Mouse (Mus musculus) thymus, postnatal 10 days (tissue): ENCODE results near the gene Klhdc8b.

Experiments used
- DNase-seq, 2 experiments: peaks; one replicate each; pipeline ENCODE4 v3.0.0; 2021; ENCODE audit warnings: low spot score in 2 of 2

Gene Klhdc8b

DNA sequence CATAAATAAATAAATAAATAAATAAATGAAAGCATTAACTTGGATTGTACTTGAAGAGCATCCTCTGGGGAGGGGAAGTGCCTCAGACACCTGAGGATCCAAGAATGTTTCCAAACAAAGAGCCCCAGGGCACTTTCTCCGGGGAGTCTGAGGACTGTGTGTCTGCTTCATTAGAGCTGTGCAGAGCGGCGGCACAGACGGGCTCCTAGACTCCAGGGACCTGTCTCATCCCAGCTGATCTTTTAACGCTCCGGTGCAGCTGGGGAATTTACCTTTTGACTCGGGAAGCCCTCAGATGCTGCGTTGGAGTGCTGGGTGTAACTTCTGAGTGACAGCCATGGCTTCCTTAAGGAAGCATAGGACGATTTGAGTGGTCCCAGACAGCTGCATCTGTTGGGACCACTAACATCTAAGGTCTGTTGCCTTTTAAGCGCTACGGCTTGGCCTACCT is at the start of gene Klhdc8b:
Klhdc8b (minus strand) TSS at position 401 of the 451 bp plus-strand sequence.
- no peak for DNase-seq

DNA sequence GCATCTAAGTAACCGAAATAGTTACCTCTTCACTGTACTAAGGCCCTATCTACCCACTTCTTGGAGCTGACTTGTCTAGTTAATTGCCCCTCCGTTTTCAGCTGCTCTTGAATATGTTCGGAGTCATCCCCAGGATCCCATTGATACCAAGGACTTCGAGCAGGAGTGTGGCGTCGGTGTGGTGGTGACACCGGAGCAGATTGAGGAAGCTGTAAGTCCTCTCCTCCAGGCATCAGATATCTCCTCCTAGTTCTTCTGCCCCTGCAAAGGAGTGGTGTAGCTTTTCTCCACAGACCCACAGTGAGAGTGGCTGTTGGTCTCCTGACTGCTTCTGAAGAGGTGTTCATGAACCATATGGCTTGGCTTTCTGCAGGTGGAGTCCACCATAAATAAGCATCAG is 47.4 kb upstream of the Klhdc8b start:
- DNase-seq = no peak

- peak; percentile 92 for DNase-seq
Observed at GRCm38 (mm10) chr9:108507619-108508434, 46.4 kb upstream of the Klhdc8b start, which contains the start of gene Qars. TSS of gene Qars (plus strand) at chr9:108507706.

DNA sequence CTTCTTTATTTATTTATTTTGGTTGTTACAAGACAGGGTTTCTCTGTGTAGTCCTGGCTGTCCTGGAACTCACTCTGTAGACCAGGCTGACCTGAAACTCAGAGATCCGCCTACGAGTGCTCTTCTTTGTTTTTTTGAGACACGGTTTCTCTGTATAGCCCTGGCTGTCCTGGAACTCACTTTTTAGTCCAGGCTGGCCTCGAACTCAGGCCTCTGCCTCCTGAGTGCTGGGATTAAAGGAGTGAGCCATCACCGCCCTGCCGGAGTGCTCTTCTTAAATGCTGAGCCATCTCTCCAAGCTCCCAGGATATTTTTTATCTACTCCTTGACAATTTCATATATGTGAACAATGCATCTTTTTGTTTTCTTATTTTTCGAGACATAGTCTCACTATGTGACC is 45.5 kb upstream of the Klhdc8b start:
- DNase-seq = no peak

DNA sequence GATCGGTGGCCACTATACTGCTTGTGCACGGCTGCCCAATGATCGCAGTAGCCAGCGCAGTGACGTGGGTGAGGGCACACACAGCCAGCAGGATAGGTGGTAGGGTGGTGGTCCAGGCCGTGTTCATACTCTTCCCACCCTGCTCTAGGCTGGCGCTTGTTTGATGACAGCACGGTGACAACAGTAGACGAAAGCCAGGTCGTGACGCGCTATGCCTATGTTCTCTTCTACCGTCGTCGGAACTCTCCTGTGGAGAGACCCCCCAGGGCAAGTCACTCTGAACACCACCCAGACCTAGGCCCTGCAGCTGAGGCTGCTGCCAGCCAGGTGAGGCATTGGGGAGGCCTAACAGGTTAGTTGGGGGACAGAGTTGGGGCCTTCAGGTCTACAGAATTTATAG is 38.6 kb upstream of the Klhdc8b start:
- no peak for DNase-seq

- DNase-seq = no peak
Observed at GRCm38 (mm10) chr9:108499231-108499630, 37.9 kb upstream of the Klhdc8b start.

GRCm38 (mm10) chr9:108494905-108495304 is 33.5 kb upstream of the Klhdc8b start:
- DNase-seq = no peak

- DNase-seq = no peak
Observed at GRCm38 (mm10) chr9:108494146-108494825, 32.9 kb upstream of the Klhdc8b start.

DNA sequence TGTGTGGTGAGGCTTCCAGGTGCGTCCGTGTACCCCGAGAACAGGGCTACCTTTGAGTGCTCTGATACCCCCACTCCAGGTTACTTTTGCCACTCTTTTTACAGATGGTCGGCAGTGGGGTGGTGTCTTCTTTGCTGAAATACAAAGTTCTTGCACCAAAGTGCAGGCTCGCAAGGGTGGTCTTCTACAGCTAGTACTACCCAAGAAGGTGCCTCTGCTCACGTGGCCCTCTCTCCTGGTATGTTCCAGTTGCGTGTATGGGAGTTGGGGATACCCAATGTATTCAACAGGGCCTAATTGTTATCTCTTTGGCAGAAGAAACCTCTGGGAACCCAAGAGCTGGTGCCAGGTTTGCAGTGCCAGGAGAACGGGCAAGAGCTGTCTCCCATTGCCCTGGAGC is 31.9 kb upstream of the Klhdc8b start:
- DNase-seq = no peak

DNA sequence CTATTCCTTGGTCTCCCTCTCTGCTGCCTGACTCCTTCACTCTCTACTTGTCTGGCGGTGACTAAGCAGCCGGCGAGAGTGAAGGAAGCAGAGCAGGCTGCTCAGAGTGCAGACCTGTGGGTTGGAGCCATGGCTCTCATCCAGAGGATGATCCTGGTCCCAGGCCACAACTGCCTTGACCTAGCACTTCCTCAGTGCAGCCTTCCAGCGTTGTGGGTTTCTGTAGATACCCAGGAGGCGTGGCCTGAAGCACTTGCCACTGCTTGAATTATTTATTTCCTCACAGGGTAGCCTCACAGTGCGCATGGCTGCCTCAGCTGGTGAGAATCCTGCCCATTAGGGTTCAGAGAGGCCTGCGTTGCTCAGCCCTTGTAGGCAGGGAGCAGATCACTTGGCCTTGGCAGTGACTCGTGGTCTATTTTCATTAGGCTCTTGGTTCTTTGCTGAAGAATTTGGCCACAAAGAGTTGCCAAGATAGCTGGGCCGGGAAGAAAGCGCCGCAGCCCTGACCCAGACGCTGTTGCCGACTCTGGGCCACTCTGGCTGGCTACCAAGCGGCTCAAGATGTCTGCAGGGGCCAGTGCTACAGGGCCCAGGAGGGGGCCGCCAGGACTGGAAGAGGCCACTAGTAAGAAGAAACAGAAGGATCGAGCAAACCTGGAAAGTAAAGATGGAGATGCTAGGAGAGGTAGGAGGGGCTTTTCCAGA is 30.8 kb upstream of the Klhdc8b start:
- DNase-seq = no peak

DNA sequence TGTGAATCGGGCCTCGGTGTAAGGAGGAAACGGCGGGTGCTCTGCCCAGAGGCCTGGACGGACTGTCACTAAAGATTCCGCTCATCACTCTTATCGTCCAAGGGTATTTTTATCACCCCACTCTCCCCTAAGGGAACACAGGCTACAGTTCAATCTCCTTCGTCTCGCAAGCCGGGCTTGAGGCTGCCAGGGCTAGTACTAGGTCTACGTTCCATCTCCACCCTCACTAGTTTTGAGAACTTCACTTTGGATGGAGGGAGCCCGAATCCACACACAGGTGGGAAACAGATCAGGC is 29.9 kb upstream of the Klhdc8b start:
- no peak for DNase-seq

GRCm38 (mm10) chr9:108490559-108491285 is 29.3 kb upstream of the Klhdc8b start, which contains the start of gene Usp19:
TSS of gene Usp19 (plus strand) at chr9:108490602.
- peak; percentile 92 for DNase-seq

DNA sequence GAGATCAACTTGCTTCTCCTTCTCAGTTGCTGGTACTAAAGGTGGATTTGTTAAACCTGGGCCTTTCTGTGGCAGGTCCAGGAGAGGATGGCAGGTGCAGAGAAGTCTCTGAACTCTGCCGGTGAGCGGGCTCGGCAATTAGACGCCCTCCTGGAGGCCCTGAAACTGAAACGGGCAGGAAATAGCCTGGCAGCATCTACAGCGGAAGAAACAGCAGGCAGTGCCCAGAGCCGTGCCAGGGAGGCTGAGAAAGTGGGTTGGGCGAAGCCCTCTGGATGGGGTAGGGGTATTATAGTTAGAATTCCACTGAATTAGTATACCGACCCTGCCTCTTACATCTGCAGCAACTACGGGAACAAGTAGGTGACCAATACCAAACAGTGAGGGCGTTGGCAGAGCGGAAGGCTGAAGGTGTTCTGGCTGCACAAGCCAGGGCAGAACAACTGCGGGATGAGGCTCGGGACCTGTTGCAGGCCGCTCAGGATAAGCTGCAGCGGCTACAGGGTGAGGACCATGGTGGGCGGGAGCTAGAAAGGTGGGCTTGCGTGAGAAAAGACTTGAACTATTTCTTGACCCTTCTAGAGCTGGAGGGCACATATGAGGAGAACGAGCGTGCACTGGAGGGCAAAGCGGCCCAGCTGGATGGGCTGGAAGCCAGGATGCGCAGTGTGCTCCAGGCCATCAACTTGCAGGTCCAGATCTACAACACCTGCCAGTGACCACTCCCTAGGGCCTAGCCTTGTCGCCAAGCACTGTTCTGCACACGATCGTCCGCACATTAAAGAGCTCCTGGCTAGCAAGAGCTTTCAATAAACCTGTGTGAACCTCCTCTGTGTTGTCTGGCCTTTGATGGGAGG is 28.5 kb upstream of the Klhdc8b start:
- peak; percentile 16 to 26 for DNase-seq

- DNase-seq = no peak
Observed at GRCm38 (mm10) chr9:108489215-108489614, 27.8 kb upstream of the Klhdc8b start.

DNA sequence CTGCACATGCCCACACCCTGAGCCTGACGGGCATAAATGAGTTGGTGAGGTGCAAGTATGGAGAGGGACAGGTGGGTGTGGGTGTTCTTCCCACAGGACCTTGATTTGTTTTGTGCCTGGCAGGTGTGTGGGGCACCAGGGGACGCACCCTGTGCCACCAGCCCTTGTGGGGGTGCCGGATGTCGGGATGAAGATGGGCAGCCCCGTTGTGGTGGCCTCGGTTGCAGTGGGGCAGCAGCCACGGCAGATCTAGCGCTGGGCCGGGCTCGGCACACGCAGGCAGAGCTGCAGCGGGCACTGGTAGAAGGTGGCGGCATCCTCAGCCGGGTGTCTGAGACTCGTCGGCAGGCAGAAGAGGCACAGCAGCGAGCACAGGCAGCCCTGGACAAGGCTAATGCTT is 27.0 kb upstream of the Klhdc8b start:
- DNase-seq = no peak

- DNase-seq = no peak
Observed at GRCm38 (mm10) chr9:108486973-108487530, 25.7 kb upstream of the Klhdc8b start.

- DNase-seq = no peak
Observed at GRCm38 (mm10) chr9:108485301-108485875, 24.0 kb upstream of the Klhdc8b start.

- no peak for DNase-seq
Observed at GRCm38 (mm10) chr9:108484021-108484420, 22.6 kb upstream of the Klhdc8b start.

- no peak for DNase-seq
Observed at GRCm38 (mm10) chr9:108483051-108483790, 21.8 kb upstream of the Klhdc8b start.
